Mouse (Mus musculus): ENCODE data around the gene Sp9. TPM values are rescaled to one million over a fixed set of nuclear protein-coding genes. Genes with fewer than 3 reads are reported as not detected.
A peak's percentile ranks its signal among the peaks of the same experiment; 100 is the strongest.

Sp9 gene
- total RNA-seq, 2 experiments from 2014 or later = not detected

GRCm38 (mm10) chr2:73274119-73274920 is 2.6 kb downstream of the Sp9 start:
- DNase-seq = peak; percentile 31 to 71

GRCm38 (mm10) chr2:73275261-73276040 is 3.7 kb downstream of the Sp9 start:
- no peak for DNase-seq

- peak in 1 of 2 experiments; percentile 59 for DNase-seq
Observed at GRCm38 (mm10) chr2:73276141-73276571, 4.4 kb downstream of the Sp9 start.

GRCm38 (mm10) chr2:73277021-73277708 is 5.4 kb downstream of the Sp9 start:
- DNase-seq = peak in 1 of 2 experiments; percentile 56

- DNase-seq = peak in 1 of 2 experiments; percentile 52
Observed at GRCm38 (mm10) chr2:73277709-73278075, 6.0 kb downstream of the Sp9 start.

- DNase-seq = peak; percentile 84 to 92
Observed at GRCm38 (mm10) chr2:73278131-73278854, 6.6 kb downstream of the Sp9 start.

- no peak for DNase-seq
Observed at GRCm38 (mm10) chr2:73278869-73279268, 7.1 kb downstream of the Sp9 start.

- DNase-seq = peak in 1 of 2 experiments; percentile 28
Observed at GRCm38 (mm10) chr2:73279271-73280038, 7.7 kb downstream of the Sp9 start.

GRCm38 (mm10) chr2:73280356-73281047 is 8.8 kb downstream of the Sp9 start:
- peak in 1 of 2 experiments; percentile 29 for DNase-seq

- DNase-seq = peak in 1 of 2 experiments; percentile 23
Observed at GRCm38 (mm10) chr2:73281048-73281661, 9.4 kb downstream of the Sp9 start.

GRCm38 (mm10) chr2:73281707-73282106 is 10.0 kb downstream of the Sp9 start:
- no peak for DNase-seq

GRCm38 (mm10) chr2:73285630-73286029 is 13.9 kb downstream of the Sp9 start:
- no peak for DNase-seq

- DNase-seq = no peak
Observed at GRCm38 (mm10) chr2:73291130-73291529, 19.4 kb downstream of the Sp9 start.

GRCm38 (mm10) chr2:73295023-73295422 is 23.3 kb downstream of the Sp9 start:
- no peak for DNase-seq

- DNase-seq = no peak
Observed at GRCm38 (mm10) chr2:73298154-73298553, 26.4 kb downstream of the Sp9 start.

GRCm38 (mm10) chr2:73298841-73299240 is 27.1 kb downstream of the Sp9 start:
- DNase-seq = no peak

- DNase-seq = no peak
Observed at GRCm38 (mm10) chr2:73301979-73302378, 30.3 kb downstream of the Sp9 start.

- DNase-seq = no peak
Observed at GRCm38 (mm10) chr2:73302722-73303121, 31.0 kb downstream of the Sp9 start.

- no peak for DNase-seq
Observed at GRCm38 (mm10) chr2:73304506-73304905, 32.8 kb downstream of the Sp9 start.

- no peak for DNase-seq
Observed at GRCm38 (mm10) chr2:73306006-73306405, 34.3 kb downstream of the Sp9 start.

All from heart, adult 18-20 months (tissue).